In genomic region chr8:117177236-117177635, GRCm38 (mm10) we compare ENCODE assay signal across 23 mouse cellular contexts. TPM values are rescaled to one million over a fixed set of nuclear protein-coding genes. Genes with fewer than 3 reads are reported as not detected.
DNase-seq lines count a peak whose midpoint lies in the region; TF ChIP-seq lines count a peak whose summit lies in the region.
"Had no signal": no experiment of that assay in that cellular context is flagged by ENCODE, and none has a peak within 500 bp of the region (broad histone marks: within the 10 kb centered on the region; RNA-seq: fewer than 3 reads in every experiment).

No protein-coding gene starts in this region.

- H3K27ac ChIP-seq in macrophage, result peak overlapping the region; percentile 49
- H3K27ac ChIP-seq: embryonic facial prominence, embryonic 12.5 days; embryonic facial prominence, embryonic 15.5 days; heart, embryonic 15.5 days; hindbrain, embryonic 10.5 days; hindbrain, embryonic 13.5 days had no signal

- no peak overlapping the region for H3K4me3 ChIP-seq in lung, adult 2 months (replicated peaks; ENCODE audit: extremely low read depth, low read depth, low read length)
- H3K4me3 ChIP-seq in macrophage (ENCODE audit: inconsistent target), result no peak overlapping the region
- H3K4me3 ChIP-seq: embryonic facial prominence, embryonic 12.5 days; embryonic facial prominence, embryonic 15.5 days; heart, embryonic 12.5 days; heart, embryonic 15.5 days; hindbrain, embryonic 10.5 days; hindbrain, embryonic 13.5 days had no signal

- WGBS in lung, adult 2 months, result 50% methylated on average over 7 of the region's 7 CpGs
- WGBS in macrophage (ENCODE audit: missing documents), result 98% methylated on average over 7 of the region's 7 CpGs

- TF ChIP-seq POLR2A in lung, adult 2 months (IDR thresholded peaks at IDR 0.05; ENCODE audit: borderline replicate concordance, extremely low read depth, low read depth, low read length), result no peak

- DNase-seq in lung, postnatal 10 days, result peak; percentile 18
- DNase-seq in lung, adult 2 months, result no peak
- DNase-seq in 3T3-L1 (ENCODE audit: low read depth, low spot score) (peak; percentile 36), NIH3T3 (ENCODE audit: low read depth) (peak; percentile 24)
- DNase-seq in testis, postnatal 14 days (ENCODE audit: low spot score), result no peak
- DNase-seq: adrenal gland, postnatal 10 days; adrenal gland, postnatal 36 days; cerebellum, adult 11 months; cerebellum, adult 2 months; cerebellum, adult 9-11 months; cerebellum, postnatal 25 days; forebrain, postnatal 0 days; gastrocnemius, postnatal 25 days; heart, adult 18-20 months; heart, postnatal 10 days; heart, postnatal 36 days had no signal

- peaks cover 28% of the 10 kb centered on the region for H3K4me1 ChIP-seq in lung, adult 2 months (ENCODE audit: control insufficient read depth, insufficient read depth, low read length)
- H3K4me1 ChIP-seq: hindbrain, embryonic 10.5 days had no signal

- peaks cover 64% of the 10 kb centered on the region for H3K79me2 ChIP-seq in macrophage (ENCODE audit: inconsistent target)

- no peak for TF ChIP-seq CTCF in lung, adult 2 months (IDR thresholded peaks at IDR 0.05; ENCODE audit: insufficient read depth, low read length)

- H3K36me3 ChIP-seq in macrophage (ENCODE audit: inconsistent target), result peaks cover 5% of the 10 kb centered on the region; the same call in 1 of the 2 replicates
- H3K36me3 ChIP-seq: embryonic facial prominence, embryonic 12.5 days; heart, embryonic 15.5 days had no signal

RNA-seq across cellular contexts. Expression of gene Gan, which starts 19.3 kb away (rescaled TPM):
- polyA plus RNA-seq in lung, adult 2 months (2012; rRNA removed), result 5.6 and 8.6 TPM in 2 replicates
- 10 to 100 TPM in 23 of 26 experiments, 1 to 10 TPM in 3; 5.6 to 54.9 (median 23.6) TPM for total RNA-seq in macrophage (2018; cell fraction: chromatin; rRNA removed)
- 1 to 10 TPM; 1.5 to 9.5 (median 3.4) TPM for total RNA-seq in macrophage (2018; cell fraction: cytosol; rRNA removed)
- total RNA-seq in macrophage (2018; cell fraction: nucleus; rRNA removed), result 10 to 100 TPM in 18 of 26 experiments, 1 to 10 TPM in 8; 4.2 to 37.4 (median 12.9) TPM
- 3.9 to 4.5 TPM (median 4.4 TPM) in 3 replicates for polyA plus RNA-seq in macrophage (2018)

Comparison
In these comparisons a context has a peak if more than half of its experiments do, and no peak if none do; other contexts are left out.
1. DNase-seq: peak in lung, postnatal 10 days (single experiment), 3T3-L1 (single experiment) and NIH3T3 (single experiment); none in lung, adult 2 months (single experiment) and testis, postnatal 14 days (single experiment).